Mouse (Mus musculus) spleen, adult 2 months (tissue): ENCODE measurements around the gene Galns.

Experiments used
- CTCF ChIP-seq: fragments of 200-500 bp; IDR thresholded peaks from 2 replicates; pipeline ENCODE4 v1.5.1; 2011; ENCODE audit warnings: mild to moderate bottlenecking, inconsistent platforms; ENCODE audit not compliant: insufficient read depth, insufficient read length, insufficient replicate concordance; ENCODE audit errors: extremely low read depth
- POLR2A ChIP-seq: fragments of 200-500 bp; IDR thresholded peaks from 2 replicates; pipeline ENCODE4 v1.6.1; 2011; ENCODE audit warnings: low read depth, low read length, inconsistent platforms

DNA sequence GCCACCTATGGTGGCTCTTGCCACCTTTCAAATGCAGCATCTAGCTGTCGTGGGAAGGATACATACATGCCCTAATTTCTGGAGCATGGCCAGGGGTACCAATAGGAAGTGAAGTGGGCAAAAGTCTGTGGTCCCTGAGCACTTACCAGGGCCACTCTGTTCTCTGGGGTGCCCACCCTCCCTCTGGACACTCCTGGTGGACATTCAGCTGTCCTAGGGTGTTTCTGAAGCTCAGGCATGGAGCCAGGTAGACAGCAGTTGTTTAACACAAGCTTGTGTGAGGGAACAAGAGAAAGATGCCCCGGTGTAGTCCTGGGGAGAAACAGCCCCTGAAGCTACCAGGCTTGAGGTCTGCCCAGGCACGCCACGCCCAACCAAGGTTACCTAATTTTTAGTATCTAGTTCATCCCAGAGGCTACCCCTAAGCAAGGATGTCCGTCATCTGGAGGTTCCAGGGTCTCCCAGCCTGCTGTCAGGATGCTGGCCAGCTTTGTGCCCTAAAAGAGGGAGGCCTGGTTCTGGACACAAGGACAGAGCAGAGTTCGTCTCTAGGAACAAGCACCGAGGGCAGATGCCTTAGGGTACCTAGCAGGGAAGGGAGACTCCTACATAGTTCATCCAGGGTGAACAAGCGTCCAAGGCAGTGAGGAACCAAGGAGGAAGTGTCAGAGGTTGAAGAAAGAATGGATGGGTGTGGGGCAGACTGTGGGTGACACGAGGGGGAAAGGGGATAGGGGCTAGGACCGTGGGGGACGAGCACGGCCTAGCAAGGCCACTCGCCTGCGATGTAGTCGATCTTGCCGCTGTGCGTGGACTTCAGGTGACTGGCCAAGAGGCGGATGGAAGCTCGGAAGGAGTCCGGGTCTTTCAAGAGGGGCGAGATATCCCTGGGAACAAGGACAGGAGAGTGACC is 35.3 kb downstream of the Galns start:
- no peak for TF ChIP-seq CTCF
- no peak for TF ChIP-seq POLR2A
